Mouse (Mus musculus): Measurements from ENCODE around the gene Lrrc14b. TPM values are rescaled to one million over a fixed set of nuclear protein-coding genes. Genes with fewer than 3 reads are reported as not detected.

The Lrrc14b gene
- 0.22 and 0.37 TPM in 2 replicates for polyA plus RNA-seq (2012; rRNA removed)

DNA sequence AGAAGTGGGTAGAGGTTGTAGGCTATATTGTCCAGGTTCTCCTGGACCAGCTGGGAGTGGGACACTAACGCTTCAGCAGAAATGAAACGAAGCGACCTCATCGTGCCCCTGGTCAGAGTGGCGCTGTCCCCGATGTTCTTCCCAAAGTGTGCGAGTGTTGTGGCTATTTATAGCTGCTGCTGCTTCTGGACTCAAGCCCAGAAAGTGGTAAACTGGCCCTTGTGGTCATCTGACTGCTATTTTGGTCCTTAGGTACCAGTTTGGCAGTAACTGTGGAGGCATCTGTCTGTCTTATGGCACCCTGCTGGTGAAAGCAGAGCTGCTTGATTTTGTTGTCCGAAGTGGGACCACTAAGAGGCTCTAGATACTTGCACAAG is at the start of gene Lrrc14b:
Lrrc14b (minus strand) TSS at position 147 of the 377 bp plus-strand sequence.
- 58% methylated on average over 8 of the region's 8 CpGs for WGBS

DNA sequence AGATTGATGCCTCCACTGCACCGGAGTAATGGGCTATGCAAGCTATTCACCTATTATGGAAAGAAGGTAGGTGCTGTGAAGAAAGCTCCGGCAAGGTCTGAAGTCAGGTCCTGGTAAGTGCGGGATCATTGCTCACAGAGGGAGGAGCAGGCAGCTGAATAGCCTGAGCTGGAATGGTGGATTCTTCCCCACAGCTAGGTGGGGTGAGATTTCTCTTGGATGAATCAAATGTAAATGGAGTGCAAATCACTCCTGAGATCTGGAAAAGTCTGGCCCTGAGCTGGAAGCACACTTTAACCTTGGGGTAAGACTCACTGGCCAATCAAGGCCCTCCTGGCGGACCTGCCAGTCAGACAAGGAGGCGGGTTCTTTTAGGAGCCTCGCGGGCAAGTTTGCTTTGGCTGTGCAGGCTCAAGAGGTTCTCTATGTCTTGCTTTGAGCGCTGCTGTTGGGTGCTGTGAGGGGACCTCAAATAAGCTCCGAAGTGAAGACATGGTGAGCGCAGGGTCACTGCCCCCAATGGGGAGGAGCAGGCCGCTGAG is 35.6 kb upstream of the Lrrc14b start, which contains the start of gene Ftl1-ps1:
Ftl1-ps1 (plus strand) TSS at position 397 of the 542 bp plus-strand sequence.
- no peak for DNase-seq (ENCODE audit: low read depth, low spot score)
- WGBS: 20% methylated on average over 11 of the region's 11 CpGs

More for the DNA sequence above, at the start of gene Lrrc14b:
- no peak for DNase-seq (ENCODE audit: low read depth, low spot score)

DNA sequence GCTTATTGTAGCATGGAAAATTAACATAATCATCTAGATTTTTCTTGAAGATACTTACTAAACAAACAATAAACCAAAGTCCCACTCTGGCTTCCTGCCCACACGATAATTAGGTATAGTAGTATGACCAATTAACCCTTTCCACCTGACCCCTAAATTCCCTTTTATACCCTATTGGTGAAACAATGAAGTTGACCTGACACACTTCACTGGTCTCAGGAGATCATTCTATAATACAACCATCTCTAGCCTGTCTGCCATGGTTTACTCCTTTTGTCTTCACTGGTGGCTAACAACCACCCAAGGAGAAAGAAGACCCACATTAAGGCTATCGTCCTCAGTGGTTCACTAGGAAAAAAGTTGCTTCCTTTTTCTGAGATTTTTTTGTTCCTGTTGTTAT is 27.4 kb upstream of the Lrrc14b start:
- DNase-seq (ENCODE audit: low read depth, low spot score): no peak
- 71% methylated on average over 2 of the region's 2 CpGs for WGBS

DNA sequence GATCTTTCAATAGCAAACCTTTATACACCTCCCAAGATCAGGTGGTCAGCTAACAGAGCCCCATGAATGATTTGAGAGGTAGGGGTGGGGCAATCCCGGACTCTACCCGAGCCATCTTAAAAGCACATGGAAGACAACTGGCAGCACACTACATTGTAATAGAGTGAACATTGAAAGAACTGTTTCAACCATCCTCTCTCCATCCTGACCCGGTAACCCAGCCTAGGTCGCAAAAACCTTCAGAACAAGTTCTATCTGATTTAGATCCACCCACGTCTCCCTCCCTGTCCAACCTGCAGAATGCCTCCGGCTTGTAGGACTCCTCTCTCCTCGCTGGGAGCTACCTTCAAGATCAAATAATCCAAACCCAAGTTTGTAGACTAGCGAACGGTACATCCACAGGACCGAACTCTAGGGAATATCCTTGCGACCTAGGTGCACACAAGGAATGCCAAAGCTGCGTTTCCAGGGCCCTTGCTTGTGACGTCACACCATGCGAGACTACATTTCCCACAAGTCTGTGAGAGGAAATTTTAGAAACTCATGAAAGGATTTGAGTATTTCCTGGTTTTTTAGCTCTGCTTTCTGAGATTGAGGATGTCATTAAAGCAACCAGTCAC is 26.7 kb upstream of the Lrrc14b start, which contains the start of gene Zfp72:
Zfp72 (minus strand) TSS at position 466 of the 620 bp plus-strand sequence.
- 2% methylated on average over 14 of the region's 14 CpGs for WGBS
- DNase-seq (ENCODE audit: low read depth, low spot score): peak; percentile 57

DNA sequence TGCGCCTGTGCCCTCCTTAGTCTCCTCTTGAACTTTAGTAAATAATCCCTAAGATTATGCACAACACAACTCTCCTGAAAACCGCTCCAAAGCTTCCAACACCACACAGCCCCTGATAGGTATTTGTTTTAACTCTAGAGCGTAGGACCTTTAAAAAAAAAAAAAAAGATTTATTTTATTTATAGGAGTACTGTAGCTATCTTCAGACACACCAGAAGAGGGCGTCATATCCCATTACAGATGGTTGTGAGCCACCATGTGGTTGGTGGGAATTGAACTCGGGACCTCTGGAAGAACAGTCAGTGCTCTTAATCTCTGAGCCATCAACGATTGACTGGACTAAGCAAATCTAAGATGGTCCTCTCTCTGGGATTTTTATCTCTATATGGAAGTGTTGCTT is 25.9 kb upstream of the Lrrc14b start:
- DNase-seq (ENCODE audit: low read depth, low spot score): no peak
- WGBS: 58% methylated on average over 6 of the region's 6 CpGs

DNA sequence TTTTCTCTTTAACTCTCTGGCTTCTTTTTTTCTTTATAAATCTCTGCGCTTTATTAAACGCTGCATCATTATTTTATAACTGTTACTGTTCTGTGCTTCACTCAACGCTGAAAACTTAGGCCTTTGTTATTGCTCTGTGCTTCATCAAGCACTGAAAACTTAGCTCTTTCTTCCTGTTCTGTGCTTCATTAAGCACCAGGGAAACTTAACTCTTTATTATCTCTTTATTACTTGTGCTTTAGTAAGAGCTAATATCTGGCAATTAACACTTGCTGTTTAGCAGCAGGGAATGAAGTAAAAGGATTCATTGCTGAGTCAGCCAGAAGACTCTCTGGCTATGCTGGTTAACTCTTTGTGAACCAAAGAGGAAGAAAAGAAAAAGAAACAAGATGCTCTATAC is 18.5 kb upstream of the Lrrc14b start:
- 69% methylated on average over 3 of the region's 3 CpGs for WGBS
- DNase-seq (ENCODE audit: low read depth, low spot score): no peak

DNA sequence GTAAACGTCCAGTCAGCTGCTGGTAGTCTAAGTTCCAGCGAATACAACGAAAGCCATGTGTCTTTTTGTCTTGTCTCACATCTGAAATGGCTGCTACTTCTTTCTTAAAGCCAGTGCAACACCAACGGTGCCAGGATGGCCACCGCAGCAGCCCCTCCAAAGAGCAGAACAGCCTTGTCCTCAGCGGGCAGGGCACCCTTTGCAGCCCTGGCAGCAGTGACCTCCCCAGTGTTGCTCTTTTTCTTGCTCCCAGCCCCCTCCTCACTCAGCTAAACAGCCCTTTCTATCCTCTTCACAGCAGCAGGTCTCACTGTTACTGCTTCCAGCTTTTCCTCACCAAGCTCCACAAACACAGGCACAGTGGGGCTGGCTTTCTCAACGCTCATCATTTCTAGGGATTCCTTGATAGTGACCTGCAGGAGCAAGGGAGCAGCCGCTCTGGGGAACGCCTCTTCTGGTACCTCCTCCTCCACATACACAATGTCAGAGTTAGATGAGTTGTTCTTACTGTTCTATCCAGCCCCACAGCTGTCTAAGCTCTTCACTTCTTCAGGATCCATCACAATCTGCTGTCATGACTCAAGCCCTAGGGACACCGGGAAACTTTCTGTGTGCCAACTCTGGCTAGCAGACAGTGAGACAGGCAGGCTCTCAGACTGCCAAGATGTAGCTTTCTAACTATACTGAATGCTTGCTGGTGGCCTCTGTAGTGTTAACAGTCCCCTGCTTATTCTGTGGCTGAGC is 17.9 kb upstream of the Lrrc14b start:
- 69% methylated on average over 10 of the region's 10 CpGs for WGBS
- no peak for DNase-seq (ENCODE audit: low read depth, low spot score)

DNA sequence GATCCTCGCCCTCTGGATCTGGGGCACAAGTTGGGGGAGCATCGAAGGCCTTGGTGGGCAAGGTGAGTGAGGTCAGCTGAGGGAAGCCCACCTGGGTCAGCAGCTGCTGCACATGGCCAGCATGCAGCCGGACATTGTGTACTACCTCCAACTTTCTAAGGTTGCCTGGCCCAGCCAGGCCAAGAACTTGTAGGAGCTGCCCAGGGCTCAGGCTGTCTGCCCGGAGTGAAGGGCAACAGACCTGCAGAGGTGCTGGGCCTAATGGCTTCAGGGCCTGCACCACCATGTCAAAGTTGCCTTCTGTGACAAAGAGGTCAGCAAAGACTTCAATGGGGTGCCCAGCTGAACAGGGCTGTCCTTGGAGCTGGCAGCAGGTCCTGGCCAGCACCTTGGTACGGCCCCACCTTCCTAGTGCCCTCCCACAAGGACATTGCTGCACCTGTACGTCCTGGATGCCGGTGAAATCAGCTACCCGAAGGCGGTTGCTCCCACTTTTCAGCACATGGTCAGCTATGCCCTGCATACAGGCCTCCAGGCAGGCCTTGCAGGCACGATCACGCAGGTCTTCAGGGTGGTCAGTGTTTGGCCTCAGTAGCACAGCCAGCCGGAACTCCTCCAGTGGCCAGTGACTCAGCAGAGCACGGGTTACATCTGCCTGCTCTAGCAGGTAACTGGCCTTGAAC is 488 bp downstream of the Lrrc14b start:
- 75% methylated on average over 13 of the region's 13 CpGs for whole genome bisulfite sequencing
- no peak for DNase-seq (ENCODE audit: low read depth, low spot score)

DNA sequence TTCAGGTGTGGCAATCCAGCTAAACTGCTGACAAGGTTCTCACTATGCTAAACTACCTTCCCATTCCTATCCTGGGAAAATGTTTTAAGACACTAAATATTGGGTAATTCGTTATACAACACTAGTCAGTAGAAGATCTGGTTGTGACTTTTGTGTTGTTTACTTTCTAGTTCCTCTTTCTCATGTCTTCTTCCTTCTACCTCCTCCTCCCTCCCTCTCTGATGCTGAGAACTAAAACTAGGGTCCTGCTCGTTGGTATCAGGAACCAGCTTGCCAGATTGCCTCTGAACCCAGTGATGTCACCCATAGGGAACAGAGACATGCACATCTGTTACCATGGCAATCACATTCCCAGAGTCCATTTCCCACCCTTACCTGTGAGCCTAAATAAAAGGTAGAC is 1.6 kb downstream of the Lrrc14b start:
- no peak for DNase-seq (ENCODE audit: low read depth, low spot score)
- 58% methylated on average over 2 of the region's 2 CpGs for WGBS

DNA sequence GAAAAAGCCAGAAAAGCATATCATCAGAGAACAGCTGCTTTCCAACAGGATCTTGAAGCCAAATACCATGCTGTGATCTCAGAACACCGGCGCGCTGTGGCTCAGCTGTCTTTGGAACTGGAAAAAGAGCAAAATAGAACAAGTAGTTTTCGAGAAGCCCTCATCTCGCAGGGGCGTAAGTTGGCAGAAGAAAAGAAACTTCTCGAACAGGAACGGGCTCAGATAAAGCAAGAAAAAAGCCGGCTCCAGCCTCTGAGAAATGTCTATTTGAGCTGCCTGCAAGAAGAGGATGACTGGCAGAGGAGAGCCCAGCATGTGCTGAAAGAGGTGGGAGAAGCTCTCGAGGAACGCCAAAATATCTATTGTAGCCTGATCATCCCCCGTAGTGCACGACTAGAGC is 7.3 kb downstream of the Lrrc14b start:
- WGBS: 96% methylated on average over 13 of the region's 13 CpGs
- no peak for DNase-seq (ENCODE audit: low read depth, low spot score)

DNA sequence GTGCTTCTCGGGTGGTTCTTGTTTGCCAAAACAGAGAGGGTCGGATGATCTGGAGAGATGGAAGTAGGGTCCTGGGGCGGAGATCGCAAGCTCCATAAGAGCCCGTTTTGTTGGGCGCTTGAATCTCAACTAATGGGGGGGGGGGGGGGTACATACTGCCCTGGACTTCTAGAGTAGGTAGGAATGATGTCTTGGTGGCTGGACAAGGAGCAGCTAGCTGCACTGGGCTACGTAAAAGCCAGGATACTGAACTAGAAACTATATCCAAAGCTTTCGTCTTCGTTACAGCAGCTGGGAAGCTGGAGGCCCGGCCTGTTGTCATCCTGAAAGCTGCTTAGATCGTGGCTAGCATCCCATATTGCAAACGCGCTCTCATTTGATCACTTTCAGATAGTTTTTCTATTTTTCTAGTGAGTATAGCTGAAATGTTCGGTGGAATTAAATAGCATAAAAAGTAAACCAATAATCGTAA is 13.3 kb downstream of the Lrrc14b start:
- peak; percentile 19 for DNase-seq (ENCODE audit: low read depth, low spot score)

DNA sequence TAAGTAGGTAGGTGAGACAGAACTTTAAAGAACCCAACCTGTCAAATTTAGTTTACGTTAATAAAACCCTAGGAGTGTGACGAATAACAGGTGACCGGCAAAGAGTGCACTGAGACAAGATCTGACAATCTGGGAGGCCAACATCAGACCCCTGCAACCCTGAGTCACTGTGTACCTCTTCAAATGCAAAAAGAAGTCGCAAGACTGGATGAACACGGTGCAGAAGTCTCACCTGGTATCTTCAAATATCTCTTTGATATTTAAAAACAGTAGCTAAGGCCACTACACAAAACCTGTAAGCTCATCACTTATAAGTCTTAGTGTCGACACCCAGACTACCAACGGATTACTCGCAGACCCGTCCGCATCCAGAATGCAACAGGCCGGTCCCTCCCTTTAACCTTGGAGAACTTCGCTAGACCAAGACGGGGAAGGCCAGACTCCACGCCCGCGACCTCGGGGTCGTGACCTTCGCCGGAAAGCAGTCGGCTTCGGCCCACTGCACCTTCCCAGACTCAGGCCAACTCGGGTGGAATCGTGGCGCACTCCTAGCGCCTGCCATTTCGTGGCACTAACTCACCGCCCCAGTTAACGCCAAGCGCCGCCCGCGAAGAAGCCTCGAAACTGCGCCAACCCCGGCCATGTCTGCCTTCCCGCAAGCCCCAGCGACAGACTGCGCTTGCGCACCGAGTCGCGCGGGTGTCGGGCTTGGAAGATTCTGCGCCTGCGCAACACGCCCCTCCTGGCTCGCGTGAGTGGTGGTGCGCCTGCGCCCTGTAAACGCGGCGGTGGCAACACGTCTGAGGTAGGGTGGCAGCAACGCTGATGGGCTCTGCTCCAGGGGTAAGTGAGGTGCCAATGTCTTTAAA is 14.0 kb downstream of the Lrrc14b start, which contains the start of the genes Sdha and Ccdc127:
Sdha (minus strand) TSS at position 715 of the 869 bp plus-strand sequence.
Ccdc127 (plus strand) TSS at position 744 of the 869 bp plus-strand sequence.
- WGBS: under 1% methylated on average over 57 of the region's 57 CpGs
- DNase-seq (ENCODE audit: low read depth, low spot score): peak; percentile 78

More for the DNA sequence above, 13.3 kb downstream of the Lrrc14b start:
- 1% methylated on average over 15 of the region's 15 CpGs for WGBS

DNA sequence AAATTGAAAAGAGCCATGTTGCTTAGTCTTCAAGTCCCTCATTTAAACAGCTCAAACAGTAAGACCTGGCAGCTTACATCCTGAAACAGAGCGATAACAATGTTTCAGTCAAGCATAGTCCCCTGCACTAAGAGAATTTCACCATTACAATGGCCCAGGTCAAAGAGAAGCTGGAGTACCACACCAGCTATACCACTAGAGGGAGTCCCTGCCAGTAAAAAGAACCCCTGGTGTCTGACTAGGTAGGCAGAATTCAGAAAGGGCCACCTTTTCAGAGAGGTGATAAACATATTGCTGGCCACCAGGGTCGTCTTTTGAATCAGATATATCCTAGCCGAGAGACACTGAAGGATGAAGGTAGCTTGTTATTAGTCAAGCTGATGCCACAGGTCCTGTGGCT is 22.8 kb downstream of the Lrrc14b start:
- no peak for DNase-seq (ENCODE audit: low read depth, low spot score)
- 41% methylated on average over 3 of the region's 3 CpGs for WGBS

DNA sequence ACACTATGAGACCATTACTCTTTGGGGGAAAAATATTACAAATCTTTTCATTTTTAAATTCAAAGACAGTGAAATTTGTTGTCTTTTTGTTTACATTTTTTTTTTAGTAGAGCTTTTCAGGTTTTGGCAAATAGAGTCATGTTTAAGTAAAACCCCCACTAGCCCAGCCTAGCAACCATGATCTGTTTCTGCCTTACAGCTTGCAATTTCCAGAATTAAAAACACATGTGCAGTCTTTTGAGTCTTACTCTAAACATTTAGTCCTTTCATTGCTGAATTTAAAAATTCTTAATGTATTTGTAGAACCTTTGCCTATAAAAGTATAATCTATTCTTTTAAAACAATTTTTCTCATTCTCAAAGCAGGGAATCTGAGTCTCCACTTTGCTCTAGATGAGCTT is 34.5 kb downstream of the Lrrc14b start:
- no peak for DNase-seq (ENCODE audit: low read depth, low spot score)

DNA sequence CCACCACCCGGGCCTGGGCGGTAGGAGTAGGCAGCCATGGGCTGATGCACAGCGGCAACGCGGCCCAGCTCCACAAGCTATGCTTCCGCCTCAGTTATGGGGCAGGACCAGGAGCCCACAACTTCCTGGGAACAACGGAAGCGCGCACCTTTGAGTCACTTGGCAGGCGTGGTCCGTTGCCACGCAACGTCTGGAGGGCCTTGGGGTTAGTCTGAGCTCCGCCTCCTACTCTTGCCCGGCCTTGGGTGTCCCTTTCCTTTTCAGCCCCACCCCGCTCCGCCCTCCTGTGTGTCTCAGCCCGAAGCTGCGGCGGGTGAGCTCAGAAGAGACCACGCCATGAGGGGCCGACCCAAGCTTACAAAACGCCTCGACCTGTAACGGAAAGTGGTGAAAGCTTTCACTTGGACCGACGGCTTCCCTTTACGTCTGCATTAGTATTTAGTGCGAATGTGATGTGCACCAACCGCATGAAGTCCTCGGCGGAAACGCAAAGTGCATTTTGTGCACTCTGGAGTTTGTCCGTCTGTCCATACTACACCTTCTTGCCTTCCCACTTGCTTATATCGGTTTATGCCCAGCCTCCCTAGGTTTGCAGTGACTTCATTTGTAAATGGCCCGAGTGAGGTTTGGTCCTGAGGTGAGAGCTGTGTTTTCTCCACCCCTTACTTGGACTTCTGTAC is 46.5 kb downstream of the Lrrc14b start, which contains the start of gene Pdcd6:
Pdcd6 (minus strand) TSS at position 411 of the 680 bp plus-strand sequence.
- DNase-seq (ENCODE audit: low read depth, low spot score): peak; percentile 100
- WGBS: under 1% methylated on average over 36 of the region's 36 CpGs

DNA sequence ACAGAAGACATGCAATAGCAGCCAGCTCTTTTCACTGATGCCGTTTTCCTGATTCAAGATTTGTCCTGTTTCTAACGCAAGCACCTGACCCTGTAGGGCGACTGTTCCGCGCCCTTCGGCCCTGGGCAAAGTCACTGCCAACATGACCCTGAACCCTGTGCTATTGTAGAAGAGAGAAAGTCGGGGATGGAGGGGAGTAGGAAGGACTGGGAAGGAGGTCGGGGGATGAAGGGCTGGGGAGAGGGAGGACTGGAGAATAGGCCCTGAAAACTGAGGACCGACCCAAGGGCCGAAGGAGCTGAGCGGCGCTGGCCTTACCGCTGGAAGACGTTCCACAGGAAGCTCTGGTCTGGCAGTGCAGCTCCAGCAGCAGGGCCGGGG is 47.0 kb downstream of the Lrrc14b start:
- no peak for DNase-seq (ENCODE audit: low read depth, low spot score)
- WGBS: 1% methylated on average over 15 of the region's 15 CpGs

DNA sequence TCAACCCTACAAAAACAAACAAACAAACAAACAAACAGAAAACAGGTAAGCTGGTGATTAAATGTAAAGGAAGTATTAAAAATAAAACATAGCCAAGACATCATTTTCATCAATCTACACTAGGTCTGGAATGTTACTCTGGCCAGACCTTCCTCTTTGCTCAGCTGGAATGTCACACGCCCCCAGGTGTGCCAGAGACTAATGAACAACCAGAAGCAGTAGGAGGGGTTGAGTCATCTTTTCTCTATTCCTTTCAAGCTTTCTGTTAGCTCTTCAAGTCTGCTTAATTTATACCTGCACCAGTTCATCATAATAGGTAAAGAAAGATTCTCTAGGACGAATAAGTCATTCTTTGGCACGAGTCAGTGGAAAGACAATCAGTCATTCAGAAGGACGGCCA is 47.4 kb downstream of the Lrrc14b start:
- 15% methylated on average over 4 of the region's 4 CpGs for WGBS

DNA sequence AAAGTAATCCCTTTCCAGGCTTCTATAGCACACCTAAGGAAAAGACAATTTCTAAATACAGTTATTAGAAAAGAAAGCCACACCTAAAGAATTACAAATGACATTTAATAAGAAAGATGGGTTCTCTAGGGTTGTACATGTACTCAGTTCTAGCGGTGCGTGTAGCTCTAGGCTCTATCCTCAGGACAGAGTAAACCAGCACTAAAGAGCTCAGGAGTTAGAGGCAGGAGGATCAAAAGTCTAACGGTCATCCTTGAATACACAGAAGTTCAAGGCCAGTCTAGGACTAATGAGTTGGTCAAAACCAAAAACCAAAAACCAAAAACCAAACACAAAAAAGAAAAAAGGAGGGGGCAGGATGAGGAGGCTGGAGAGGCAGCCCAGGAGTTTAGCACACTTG is 49.2 kb downstream of the Lrrc14b start:
- DNase-seq (ENCODE audit: low read depth, low spot score): no peak
- WGBS: 94% methylated on average over 3 of the region's 3 CpGs

More for the DNA sequence above, 47.4 kb downstream of the Lrrc14b start:
- no peak for DNase-seq (ENCODE audit: low read depth, low spot score)

Measured in large intestine, adult 2 months (tissue).